Mouse (Mus musculus) forebrain, embryonic 14.5 days (tissue): ENCODE results near the gene Nck1. TPM values are rescaled to one million over a fixed set of nuclear protein-coding genes. Genes with fewer than 3 reads are reported as not detected.
A peak's percentile ranks its signal among the peaks of the same experiment; 100 is the strongest.

Experiments used
- ATAC-seq: fragments of 200-750 bp; cut with Nextera tagmentation; 2 replicates; pipeline ENCODE4 v1.8.0; 2017; ENCODE audit warnings: mild to moderate bottlenecking, moderate library complexity
- DNase-seq: peaks from one replicate; pipeline ENCODE4 v3.0.0-alpha.2; 2015; ENCODE audit warnings: low spot score
- H3K27ac ChIP-seq: fragments of 300-500 bp; sonication (generic); 2 replicates; pipeline ENCODE4 v1.5.1; 2014; ENCODE audit warnings: low read depth, mild to moderate bottlenecking, control low read depth, low read length, moderate library complexity
- H3K27me3 ChIP-seq: fragments of 300-500 bp; sonication (generic); replicated peaks from 2 replicates; pipeline ENCODE4 v1.6.1; 2014; ENCODE audit warnings: low read length, control low read depth, mixed read lengths; ENCODE audit not compliant: control insufficient read depth, insufficient read depth
- H3K36me3 ChIP-seq: fragments of 300-500 bp; sonication (generic); 2 replicates; pipeline ENCODE4 v1.6.1; 2014; ENCODE audit warnings: low read length, control low read depth; ENCODE audit not compliant: control insufficient read depth, insufficient read depth
- H3K4me1 ChIP-seq: fragments of 300-500 bp; sonication (generic); 2 replicates; pipeline ENCODE4 v1.6.1; 2014; ENCODE audit warnings: antibody characterized with exemption, low read length, control low read depth; ENCODE audit not compliant: control insufficient read depth, insufficient read depth
- H3K4me2 ChIP-seq: fragments of 300-500 bp; sonication (generic); 2 replicates; pipeline ENCODE4 v1.6.1; 2014; ENCODE audit warnings: mild to moderate bottlenecking, control low read depth, low read length
- H3K4me3 ChIP-seq: fragments of 300-500 bp; sonication (generic); 2 replicates; pipeline ENCODE4 v1.5.1; 2014; ENCODE audit warnings: low read depth, low read length, control low read depth
- H3K9ac ChIP-seq: fragments of 300-500 bp; sonication (generic); 2 replicates; pipeline ENCODE4 v1.6.1; 2014; ENCODE audit warnings: mild to moderate bottlenecking, low read length, control low read depth, moderate library complexity
- H3K9me3 ChIP-seq: fragments of 300-500 bp; sonication (generic); replicated peaks from 2 replicates; pipeline ENCODE4 v1.6.1; 2016; ENCODE audit warnings: low read length, control low read depth, mixed read lengths; ENCODE audit not compliant: control insufficient read depth
- WGBS: fragments of 180-500 bp; shearing (Covaris S2); extraction: QIAGEN DNeasy Blood & Tissue Kit; methylation state at CpG from one replicate; pipeline ENCODE4 v1.1.7; 2014; 5-methylcytosine and 5-hydroxymethylcytosine counted together
- polyA plus RNA-seq: library from polyadenylated mRNA; unstranded; fragments of >200 nt; fragmentation: Nextera tagmentation; extraction: Ambion mirVana; gene quantifications from 2 replicates; pipeline ENCODE4 v1.2.1, GENCODE M21; 2014

Gene Nck1
- 52.2 and 54.6 TPM in 2 replicates for polyA plus RNA-seq

GRCm38 (mm10) chr9:100545715-100546593, at the start of gene Nck1:
Gene Nck1 (minus strand): TSS chr9:100546134.
- WGBS = under 1% methylated on average over 86 of the region's 93 CpGs
- Histone ChIP-seq H3K4me2 (peak within 1 kb of the TSS; percentile 68), H3K4me3 (peak within 1 kb of the TSS; percentile 91), H3K4me1 (peaks cover 7% of the 10 kb centered on the region; the same call in 1 of the 2 replicates), H3K27ac (peak within 1 kb of the TSS; percentile 89), H3K9me3 (peaks cover 9% of the 10 kb centered on the region; the same call in 1 of the 2 replicates), H3K36me3 (no peaks in the 10 kb centered on the region), H3K27me3 (no peaks in the 10 kb centered on the region), H3K9ac (peak within 1 kb of the TSS; percentile 88)
- ATAC-seq = peak; percentile 100
- DNase-seq = peak; percentile 99

DNA sequence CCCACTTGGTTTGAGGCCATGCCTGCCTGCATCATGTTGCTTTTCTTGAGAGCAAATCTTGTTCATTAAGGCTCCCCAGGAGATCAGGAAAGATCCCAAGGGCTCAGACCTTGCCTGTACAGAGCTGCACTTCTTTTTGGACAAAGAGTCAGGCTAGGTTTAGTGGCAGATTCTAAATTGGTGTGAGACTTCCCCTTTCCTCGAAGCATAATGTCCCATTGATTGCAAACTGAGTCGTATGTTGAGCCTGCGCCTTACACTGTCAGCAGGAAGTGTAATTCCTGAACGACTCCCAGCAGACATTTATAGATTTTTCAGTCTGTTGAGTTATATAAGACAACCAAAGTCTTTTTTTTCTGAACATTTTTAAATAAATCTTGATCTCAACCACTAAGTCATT, 44.5 kb upstream of the Nck1 start:
- Histone ChIP-seq H3K4me1 (no peaks in the 10 kb centered on the region), H3K4me3 (no peak overlapping the region), H3K4me2 (no peak overlapping the region), H3K9me3 (no peaks in the 10 kb centered on the region), H3K27ac (no peak overlapping the region), H3K9ac (no peak overlapping the region), H3K36me3 (no peaks in the 10 kb centered on the region), H3K27me3 (no peaks in the 10 kb centered on the region)
- ATAC-seq = no peak
- DNase-seq = no peak
- WGBS = 76% methylated on average over 4 of the region's 4 CpGs

GRCm38 (mm10) chr9:100584031-100584430, 38.1 kb upstream of the Nck1 start:
- Histone ChIP-seq H3K27me3 (no peaks in the 10 kb centered on the region), H3K27ac (no peak overlapping the region), H3K9me3 (no peaks in the 10 kb centered on the region), H3K9ac (no peak overlapping the region), H3K4me1 (peaks cover 11% of the 10 kb centered on the region), H3K4me2 (no peak overlapping the region), H3K4me3 (no peak overlapping the region), H3K36me3 (no peaks in the 10 kb centered on the region)
- no peak for DNase-seq
- ATAC-seq = no peak
- WGBS = 90% methylated on average over 4 of the region's 4 CpGs

DNA sequence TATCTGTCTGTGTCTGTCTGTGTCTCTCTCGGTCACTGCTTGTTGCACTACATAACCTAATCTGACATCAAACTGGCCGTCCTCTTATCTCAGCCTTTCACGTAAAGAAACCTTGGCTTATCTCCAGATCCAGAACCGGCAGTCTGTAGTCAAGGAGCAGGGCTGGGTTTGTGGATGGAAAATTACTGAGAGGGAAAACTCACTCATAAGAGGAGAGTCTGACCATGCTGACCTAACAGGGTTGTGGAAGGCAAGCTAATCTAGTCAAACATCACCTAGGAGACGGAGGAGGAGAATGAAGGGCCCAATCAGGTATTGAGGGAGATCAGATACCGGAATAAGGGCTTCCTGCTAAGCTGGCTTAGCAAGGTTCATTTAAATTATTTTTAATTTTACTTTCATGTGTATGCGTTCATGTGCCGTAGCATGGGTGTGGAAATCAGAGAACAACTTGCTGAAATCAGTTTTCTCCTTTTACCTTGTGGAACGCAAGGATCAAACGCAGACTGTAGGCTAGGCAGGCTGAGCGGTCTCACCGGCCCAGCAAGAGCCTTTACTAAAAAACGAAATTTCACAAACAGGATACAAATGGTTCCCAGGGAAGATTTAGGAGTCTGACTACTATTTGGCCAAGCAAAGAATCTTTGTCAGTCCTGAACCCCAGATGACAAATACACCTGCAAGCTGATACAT, 37.1 kb upstream of the Nck1 start:
- Histone ChIP-seq H3K9ac (no peak overlapping the region), H3K4me1 (peaks cover 11% of the 10 kb centered on the region), H3K4me2 (no peak overlapping the region), H3K36me3 (no peaks in the 10 kb centered on the region), H3K27me3 (no peaks in the 10 kb centered on the region), H3K4me3 (no peak overlapping the region), H3K9me3 (no peaks in the 10 kb centered on the region), H3K27ac (no peak overlapping the region)
- no peak for DNase-seq
- no peak for ATAC-seq
- 50% methylated on average over 13 of the region's 13 CpGs for whole genome bisulfite sequencing

GRCm38 (mm10) chr9:100581543-100582492, 35.9 kb upstream of the Nck1 start:
- Histone ChIP-seq H3K9me3 (no peaks in the 10 kb centered on the region), H3K36me3 (no peaks in the 10 kb centered on the region), H3K9ac (no peak overlapping the region), H3K4me2 (no peak overlapping the region), H3K4me1 (peaks cover 11% of the 10 kb centered on the region), H3K27ac (peak overlapping the region; percentile 46; the same call in 1 of the 2 replicates), H3K27me3 (no peaks in the 10 kb centered on the region), H3K4me3 (no peak overlapping the region)
- DNase-seq = peak; percentile 78
- peak; percentile 82 for ATAC-seq
- 17% methylated on average over 13 of the region's 13 CpGs for WGBS

DNA sequence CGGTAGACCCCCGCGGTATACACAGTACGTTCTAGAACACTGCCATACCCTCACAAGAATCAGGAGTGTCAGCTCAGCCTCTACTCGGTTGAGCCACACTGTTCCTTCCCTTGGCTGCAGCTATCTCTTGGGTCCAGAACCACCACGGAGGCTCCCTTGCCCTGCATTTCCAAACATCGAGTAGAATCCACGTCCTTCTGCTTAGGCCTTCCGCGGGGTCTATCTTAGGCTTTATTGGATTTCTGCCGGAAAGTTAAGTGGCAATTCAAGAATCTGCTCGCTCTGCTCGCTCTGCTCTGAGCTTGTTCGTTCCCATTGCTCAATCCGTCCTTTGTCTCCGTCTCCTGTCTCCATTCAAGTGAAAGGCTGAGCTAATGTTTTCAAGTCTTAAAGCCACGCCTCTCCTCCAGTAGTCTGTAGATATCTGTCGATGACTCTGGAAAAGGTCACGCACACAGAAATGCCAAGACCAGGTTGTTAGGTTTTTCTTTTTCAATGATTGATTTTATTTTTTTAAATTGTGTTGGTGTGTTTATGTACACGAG, 34.3 kb upstream of the Nck1 start:
- H3K9ac ChIP-seq = no peak overlapping the region
- H3K4me1 ChIP-seq = peaks cover 11% of the 10 kb centered on the region
- no peaks in the 10 kb centered on the region for H3K27me3 ChIP-seq
- H3K27ac ChIP-seq = no peak overlapping the region
- WGBS = 29% methylated on average over 20 of the region's 20 CpGs
- DNase-seq (peak; percentile 60), ATAC-seq (no peak)
- H3K4me3 ChIP-seq = no peak overlapping the region
- peak overlapping the region; percentile 14; the same call in 1 of the 2 replicates for H3K4me2 ChIP-seq
- no peaks in the 10 kb centered on the region for H3K9me3 ChIP-seq
- H3K36me3 ChIP-seq = no peaks in the 10 kb centered on the region

GRCm38 (mm10) chr9:100573942-100574341, 28.0 kb upstream of the Nck1 start:
- 52% methylated on average over 5 of the region's 5 CpGs for WGBS
- H3K36me3 ChIP-seq = no peaks in the 10 kb centered on the region
- H3K9me3 ChIP-seq = no peaks in the 10 kb centered on the region
- H3K4me1 ChIP-seq = peaks cover 5% of the 10 kb centered on the region; the same call in 1 of the 2 replicates
- no peak overlapping the region for H3K9ac ChIP-seq
- no peak overlapping the region for H3K27ac ChIP-seq
- H3K27me3 ChIP-seq = no peaks in the 10 kb centered on the region
- DNase-seq = no peak
- H3K4me2 ChIP-seq = no peak overlapping the region
- ATAC-seq = no peak
- no peak overlapping the region for H3K4me3 ChIP-seq

GRCm38 (mm10) chr9:100573300-100573699, 27.4 kb upstream of the Nck1 start:
- peaks cover 5% of the 10 kb centered on the region; the same call in 1 of the 2 replicates for H3K4me1 ChIP-seq
- no peak overlapping the region for H3K4me3 ChIP-seq
- 82% methylated on average over 2 of the region's 2 CpGs for WGBS
- H3K27me3 ChIP-seq = no peaks in the 10 kb centered on the region
- H3K9ac ChIP-seq = no peak overlapping the region
- DNase-seq (no peak), ATAC-seq (no peak)
- no peak overlapping the region for H3K27ac ChIP-seq
- no peaks in the 10 kb centered on the region for H3K9me3 ChIP-seq
- no peaks in the 10 kb centered on the region for H3K36me3 ChIP-seq
- H3K4me2 ChIP-seq = no peak overlapping the region
